Comparison of ENCODE assay signal across 12 mouse cellular contexts in the genomic region with DNA sequence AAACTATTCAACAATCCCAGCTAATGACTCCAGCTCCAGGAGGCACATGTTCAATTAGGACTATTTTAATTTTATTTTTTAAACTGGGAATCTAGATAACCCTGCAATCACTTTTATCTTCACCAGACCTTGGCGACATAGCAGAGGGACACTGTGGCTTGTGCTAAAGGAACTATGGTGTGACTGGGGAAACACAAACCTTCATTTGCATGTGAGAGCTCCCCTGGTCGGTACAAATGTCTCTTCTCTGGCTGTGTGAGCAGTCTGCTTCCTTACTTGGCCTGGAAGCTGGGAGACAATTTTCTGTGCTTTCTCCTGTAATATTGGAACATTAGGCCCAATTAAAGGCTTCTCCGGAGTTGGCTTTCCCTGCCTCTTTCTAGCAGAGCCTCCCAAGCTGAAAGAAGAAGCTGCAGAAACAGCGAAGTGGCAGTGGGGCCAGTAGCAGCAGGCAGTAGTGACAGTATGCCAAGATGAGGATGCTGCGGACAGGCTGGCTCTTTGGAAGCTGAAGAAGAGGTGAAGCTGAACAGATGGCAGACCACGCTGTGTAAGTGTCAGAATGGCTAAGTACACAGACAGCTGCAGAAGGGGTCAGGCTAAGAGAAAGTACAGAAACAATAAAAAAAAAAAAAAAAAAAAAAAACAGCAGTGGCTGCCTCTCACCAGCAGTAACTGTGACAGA.
DNase-seq lines count a peak whose midpoint lies in the region; ATAC-seq lines count a peak whose summit lies in the region.
"Had no signal": no experiment of that assay in that cellular context is flagged by ENCODE, and none has a peak within 500 bp of the region (broad histone marks: within the 10 kb centered on the region; RNA-seq: fewer than 3 reads in every experiment).

No protein-coding gene starts in this region.

- H3K4me3 ChIP-seq in hindbrain, embryonic 10.5 days = no peak overlapping the region
- no peak overlapping the region for H3K4me3 ChIP-seq in midbrain, embryonic 13.5 days (replicated peaks)
- no peak overlapping the region for H3K4me3 ChIP-seq in heart, embryonic 11.5 days (ENCODE audit: low read depth, low read length)
- H3K4me3 ChIP-seq: embryonic facial prominence, embryonic 15.5 days; liver, embryonic 12.5 days; megakaryocyte, embryonic 14.5 days had no signal

- no peaks in the 10 kb centered on the region for H3K9me3 ChIP-seq in hindbrain, embryonic 10.5 days
- H3K9me3 ChIP-seq in midbrain, embryonic 13.5 days = no peaks in the 10 kb centered on the region
- H3K9me3 ChIP-seq in heart, embryonic 11.5 days (replicated peaks; ENCODE audit: control insufficient read depth, low read length) = no peaks in the 10 kb centered on the region
- H3K9me3 ChIP-seq: embryonic facial prominence, embryonic 15.5 days; liver, embryonic 12.5 days had no signal

- peak; percentile 85 for ATAC-seq in midbrain, embryonic 13.5 days
- no peak for ATAC-seq in heart, embryonic 11.5 days (replicated peaks; ENCODE audit: insufficient number of reproducible peaks, low FRiP score, low TSS enrichment)
- ATAC-seq: liver, embryonic 12.5 days had no signal

- no peaks in the 10 kb centered on the region for H3K36me3 ChIP-seq in hindbrain, embryonic 10.5 days
- no peaks in the 10 kb centered on the region for H3K36me3 ChIP-seq in midbrain, embryonic 13.5 days
- no peaks in the 10 kb centered on the region for H3K36me3 ChIP-seq in heart, embryonic 11.5 days (ENCODE audit: control insufficient read depth, insufficient read depth, low read length)
- H3K36me3 ChIP-seq: embryonic facial prominence, embryonic 15.5 days; liver, embryonic 12.5 days had no signal

- 0 out of 2 replicates have a peak overlapping the region, but pooled peaks have one; percentile 41 for H3K9ac ChIP-seq in midbrain, embryonic 13.5 days (replicated peaks)
- H3K9ac ChIP-seq in heart, embryonic 11.5 days (ENCODE audit: low read depth, low read length) = no peak overlapping the region
- H3K9ac ChIP-seq: embryonic facial prominence, embryonic 15.5 days; liver, embryonic 12.5 days had no signal

- DNase-seq in embryo, embryonic 10 days (ENCODE audit: low spot score) = peak; percentile 24
- DNase-seq in embryo, embryonic 10.5 days (ENCODE audit: low spot score) = no peak
- DNase-seq in cerebellum, adult 11-12 months = peak; percentile 88
- peak; percentile 37 for DNase-seq in hindbrain, embryonic 10.5 days (ENCODE audit: low spot score)
- DNase-seq in urinary bladder, postnatal 25 days (ENCODE audit: low spot score) = no peak
- DNase-seq in B cell, adult 2 months = no peak
- DNase-seq: adrenal gland, postnatal 10 days had no signal

- WGBS in hindbrain, embryonic 10.5 days = 28% methylated on average over 6 of the region's 6 CpGs
- 18% methylated on average over 6 of the region's 6 CpGs for WGBS in midbrain, embryonic 13.5 days
- 30% methylated on average over 6 of the region's 6 CpGs for WGBS in heart, embryonic 11.5 days (ENCODE audit: insufficient replicate concordance)

- H3K4me1 ChIP-seq in hindbrain, embryonic 10.5 days (replicated peaks) = peaks cover 17% of the 10 kb centered on the region
- peaks cover 18% of the 10 kb centered on the region for H3K4me1 ChIP-seq in midbrain, embryonic 13.5 days (replicated peaks)
- H3K4me1 ChIP-seq in heart, embryonic 11.5 days (ENCODE audit: control insufficient read depth, insufficient read depth, low read length) = no peaks in the 10 kb centered on the region
- H3K4me1 ChIP-seq: embryonic facial prominence, embryonic 15.5 days; liver, embryonic 12.5 days; megakaryocyte, embryonic 14.5 days had no signal

- H3K27ac ChIP-seq in hindbrain, embryonic 10.5 days = peak overlapping the region; percentile 79
- peak overlapping the region; percentile 58 for H3K27ac ChIP-seq in midbrain, embryonic 13.5 days
- no peak overlapping the region for H3K27ac ChIP-seq in heart, embryonic 11.5 days (ENCODE audit: low read depth, low read length)
- H3K27ac ChIP-seq: embryonic facial prominence, embryonic 15.5 days; liver, embryonic 12.5 days had no signal

- no peaks in the 10 kb centered on the region for H3K27me3 ChIP-seq in hindbrain, embryonic 10.5 days (ENCODE audit: insufficient read depth, poor library complexity, severe bottlenecking)
- peaks cover 4% of the 10 kb centered on the region; the same call in 1 of the 2 replicates for H3K27me3 ChIP-seq in midbrain, embryonic 13.5 days
- H3K27me3 ChIP-seq in heart, embryonic 11.5 days (ENCODE audit: control insufficient read depth, insufficient read depth, low read length) = no peaks in the 10 kb centered on the region
- H3K27me3 ChIP-seq: embryonic facial prominence, embryonic 15.5 days; liver, embryonic 12.5 days; megakaryocyte, embryonic 14.5 days had no signal

- H3K4me2 ChIP-seq in midbrain, embryonic 13.5 days (replicated peaks) = peak overlapping the region; percentile 6; the same call in 1 of the 2 replicates
- no peak overlapping the region; the same call in 1 of the 2 replicates for H3K4me2 ChIP-seq in heart, embryonic 11.5 days
- H3K4me2 ChIP-seq: embryonic facial prominence, embryonic 15.5 days; liver, embryonic 12.5 days had no signal

Comparison
In these comparisons a context has a peak if more than half of its experiments do, and no peak if none do; other contexts are left out.
1. DNase-seq: peak in embryo, embryonic 10 days (single experiment), cerebellum, adult 11-12 months (single experiment) and hindbrain, embryonic 10.5 days (single experiment); none in embryo, embryonic 10.5 days (single experiment), urinary bladder, postnatal 25 days (single experiment) and B cell, adult 2 months (0 of 2).